Mouse (Mus musculus) embryonic facial prominence, embryonic 10.5 days (tissue): ENCODE measurements around the gene Mcpt1. TPM values are rescaled to one million over a fixed set of nuclear protein-coding genes. Genes with fewer than 3 reads are reported as not detected.
"Not testable (repeated sequence)": the region's sequence is repeated elsewhere in the genome, so short reads cannot be mapped to it uniquely, and the experiment has no call there.

Experiments
- DNase-seq: peaks from one replicate; pipeline ENCODE4 v3.0.0-alpha.2; 2017; ENCODE audit warnings: low spot score
- H3K27ac ChIP-seq: fragments of 300-500 bp; sonication (generic); replicated peaks from 2 replicates; pipeline ENCODE4 v1.5.1; 2016; ENCODE audit warnings: mild to moderate bottlenecking
- H3K27me3 ChIP-seq: fragments of 300-500 bp; sonication (generic); replicated peaks from 2 replicates; pipeline ENCODE4 v1.6.1; 2016; ENCODE audit warnings: low read depth, mild to moderate bottlenecking; ENCODE audit not compliant: poor library complexity, severe bottlenecking
- H3K36me3 ChIP-seq: fragments of 300-500 bp; sonication (generic); replicated peaks from 2 replicates; pipeline ENCODE4 v1.6.1; 2016; ENCODE audit warnings: mild to moderate bottlenecking, moderate library complexity
- H3K4me1 ChIP-seq: fragments of 300-500 bp; sonication (generic); 2 replicates; pipeline ENCODE4 v1.6.1; 2016
- H3K4me3 ChIP-seq: fragments of 300-500 bp; sonication (generic); 2 replicates; pipeline ENCODE4 v1.5.1; 2016; ENCODE audit warnings: mild to moderate bottlenecking, moderate library complexity
- H3K9me3 ChIP-seq: fragments of 300-500 bp; sonication (generic); 2 replicates; pipeline ENCODE4 v1.6.1; 2016; ENCODE audit warnings: mild to moderate bottlenecking
- WGBS: fragments of 180-500 bp; shearing (Covaris S2); methylation state at CpG from one replicate; pipeline ENCODE4 v1.1.7; 2016; 5-methylcytosine and 5-hydroxymethylcytosine counted together
- polyA plus RNA-seq: library from polyadenylated mRNA; unstranded; fragments of >200 nt; fragmentation: Nextera tagmentation; extraction: Ambion mirVana; gene quantifications from 2 replicates; pipeline ENCODE4 v1.2.1, GENCODE M21; 2016

Mcpt1 gene
- not detected in 2 replicates for polyA plus RNA-seq

DNA sequence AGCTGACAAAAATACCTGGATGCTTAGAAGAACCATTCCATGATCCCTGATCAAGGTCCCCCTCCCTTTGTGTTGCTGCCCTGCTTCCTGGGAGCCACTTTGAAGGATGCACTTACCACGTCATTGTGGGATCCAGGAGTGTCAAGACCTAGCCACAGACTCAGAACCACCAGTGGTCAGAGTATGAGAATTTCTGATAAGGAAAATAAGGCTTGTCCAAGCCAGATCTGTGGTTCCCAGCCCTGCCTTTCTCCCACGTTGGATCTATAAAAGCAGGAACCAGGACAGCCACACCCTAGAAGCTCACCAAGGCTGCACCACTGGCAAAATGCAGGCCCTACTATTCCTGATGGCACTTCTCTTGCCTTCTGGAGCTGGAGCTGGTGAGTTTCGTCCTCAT, at the start of gene Mcpt1:
TSS of gene Mcpt1 (plus strand) at position 301 of the 400 bp plus-strand sequence.
- WGBS = 79% methylated on average over 3 of the region's 3 CpGs
- H3K4me1 ChIP-seq, H3K27ac ChIP-seq, H3K4me3 ChIP-seq, H3K9me3 ChIP-seq, H3K36me3 ChIP-seq, H3K27me3 ChIP-seq, DNase-seq: not testable (repeated sequence)

DNA sequence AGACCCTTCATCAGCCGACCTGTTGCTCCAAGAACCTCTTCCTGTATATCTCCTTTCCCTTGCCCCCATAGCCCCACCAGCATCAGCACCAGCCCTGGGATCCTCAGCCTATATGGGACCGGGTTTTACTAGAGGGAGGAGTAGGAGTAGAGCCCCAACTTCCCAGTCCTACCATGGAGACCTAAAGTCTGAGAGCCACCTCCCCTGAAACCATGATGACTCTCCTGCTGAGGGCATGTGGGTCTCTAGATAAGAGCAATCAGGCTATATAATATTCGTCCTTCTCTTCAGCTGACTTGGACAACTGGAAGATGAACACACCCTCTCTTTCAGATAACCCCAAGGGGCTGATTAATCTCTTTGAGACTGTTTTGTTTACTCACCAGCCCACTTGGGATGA, 30.3 kb upstream of the Mcpt1 start:
- H3K27ac ChIP-seq, DNase-seq, H3K4me3 ChIP-seq, H3K36me3 ChIP-seq, H3K4me1 ChIP-seq, H3K9me3 ChIP-seq, H3K27me3 ChIP-seq: not testable (repeated sequence)
- 83% methylated on average over 2 of the region's 3 CpGs for WGBS

DNA sequence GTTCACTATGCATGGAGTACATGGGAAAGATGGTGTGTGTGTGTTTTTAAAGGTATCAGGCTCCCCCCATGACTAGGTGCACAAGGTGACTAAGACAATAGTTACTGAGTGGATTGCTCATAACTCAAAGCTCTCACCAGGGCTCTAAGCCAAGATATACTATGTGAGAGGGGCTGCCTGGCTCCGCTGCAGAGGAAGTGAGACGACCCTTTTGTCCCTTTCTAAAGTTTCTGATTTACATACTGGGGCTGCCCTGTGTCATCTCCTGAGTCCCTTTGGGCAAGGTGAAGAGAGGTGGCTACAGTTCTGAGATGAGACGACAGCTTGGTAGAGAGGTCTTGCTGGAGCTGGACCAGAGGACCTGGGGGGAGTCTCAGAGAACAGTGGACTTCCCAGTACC, 4.6 kb upstream of the Mcpt1 start:
- 77% methylated on average over 3 of the region's 3 CpGs for WGBS

DNA sequence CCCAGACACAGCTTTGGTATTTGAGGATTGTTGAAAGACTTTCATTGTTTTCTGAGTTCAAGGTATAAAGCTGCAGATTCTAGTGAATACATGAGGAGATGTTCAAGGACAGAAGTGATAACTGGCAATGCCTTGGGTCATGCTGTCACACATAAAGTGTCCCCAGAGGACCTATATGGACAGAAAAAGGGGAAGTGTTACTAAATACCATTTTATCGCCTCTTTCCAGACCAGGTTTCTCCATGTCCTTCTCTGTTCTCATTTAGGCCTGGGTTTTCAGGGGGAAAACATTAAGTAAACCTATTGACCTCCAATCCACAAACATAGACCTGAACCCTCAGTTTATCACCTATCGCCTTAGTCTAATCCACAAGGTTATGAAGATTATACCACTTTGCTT, 3.8 kb upstream of the Mcpt1 start:
- 91% methylated on average over 2 of the region's 2 CpGs for WGBS
- Histone ChIP-seq H3K27me3 (no peaks in the 10 kb centered on the region), H3K4me1 (no peaks in the 10 kb centered on the region), H3K36me3 (no peaks in the 10 kb centered on the region), H3K4me3 (no peak overlapping the region), H3K27ac (no peak overlapping the region), H3K9me3 (no peaks in the 10 kb centered on the region)
- DNase-seq = no peak

More for the DNA sequence above, 4.6 kb upstream of the Mcpt1 start:
- no peak for DNase-seq
- no peaks in the 10 kb centered on the region for H3K27me3 ChIP-seq
- H3K4me3 ChIP-seq = no peak overlapping the region
- H3K9me3 ChIP-seq = no peaks in the 10 kb centered on the region
- H3K27ac ChIP-seq = no peak overlapping the region
- no peaks in the 10 kb centered on the region for H3K36me3 ChIP-seq
- H3K4me1 ChIP-seq = no peaks in the 10 kb centered on the region

DNA sequence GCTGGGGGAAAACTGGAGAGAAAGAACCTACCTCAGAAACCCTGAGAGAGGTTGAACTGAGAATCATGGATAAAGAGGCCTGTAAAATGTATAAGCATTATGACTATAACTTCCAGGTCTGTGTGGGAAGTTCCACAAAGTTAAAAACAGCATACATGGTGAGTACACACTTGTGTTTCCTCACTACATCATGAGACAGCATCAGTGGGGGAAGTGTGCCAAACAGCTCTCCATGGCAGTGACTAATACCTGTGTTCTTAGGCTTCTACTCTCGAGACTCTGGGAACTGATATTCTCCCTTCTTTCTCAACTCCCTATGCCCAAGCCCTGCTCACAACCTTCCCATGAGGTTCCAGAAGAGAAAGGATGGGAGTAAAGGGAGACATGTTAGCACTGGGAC, 1.7 kb downstream of the Mcpt1 start:
- 69% methylated on average over 1 of the region's 1 CpGs for WGBS
- H3K4me1 ChIP-seq = no peaks in the 10 kb centered on the region
- no peaks in the 10 kb centered on the region for H3K9me3 ChIP-seq
- no peak overlapping the region for H3K27ac ChIP-seq
- no peaks in the 10 kb centered on the region for H3K36me3 ChIP-seq
- H3K4me3 ChIP-seq = no peak overlapping the region
- DNase-seq = no peak
- H3K27me3 ChIP-seq = no peaks in the 10 kb centered on the region

DNA sequence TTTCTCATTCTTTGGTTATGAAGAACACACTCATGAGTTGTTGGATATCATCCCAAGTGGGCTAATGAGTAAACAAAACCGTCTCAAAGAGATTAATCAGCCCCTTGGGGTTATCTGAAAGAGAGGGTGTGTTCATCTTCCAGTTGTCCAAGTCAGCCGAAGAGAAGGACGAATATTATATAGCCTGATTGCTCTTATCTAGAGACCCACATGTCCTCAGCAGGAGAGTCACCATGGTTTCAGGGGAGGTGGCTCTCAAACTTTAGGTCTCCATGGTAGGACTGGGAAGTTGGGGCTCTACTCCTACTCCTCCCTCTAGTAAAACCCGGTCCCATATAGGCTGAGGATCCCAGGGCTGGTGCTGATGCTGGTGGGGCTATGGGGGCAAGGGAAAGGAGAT, 3.5 kb downstream of the Mcpt1 start:
- H3K27ac ChIP-seq, H3K27me3 ChIP-seq, DNase-seq, H3K4me3 ChIP-seq, H3K9me3 ChIP-seq, H3K4me1 ChIP-seq, H3K36me3 ChIP-seq: not testable (repeated sequence)
- WGBS = 77% methylated on average over 4 of the region's 4 CpGs

DNA sequence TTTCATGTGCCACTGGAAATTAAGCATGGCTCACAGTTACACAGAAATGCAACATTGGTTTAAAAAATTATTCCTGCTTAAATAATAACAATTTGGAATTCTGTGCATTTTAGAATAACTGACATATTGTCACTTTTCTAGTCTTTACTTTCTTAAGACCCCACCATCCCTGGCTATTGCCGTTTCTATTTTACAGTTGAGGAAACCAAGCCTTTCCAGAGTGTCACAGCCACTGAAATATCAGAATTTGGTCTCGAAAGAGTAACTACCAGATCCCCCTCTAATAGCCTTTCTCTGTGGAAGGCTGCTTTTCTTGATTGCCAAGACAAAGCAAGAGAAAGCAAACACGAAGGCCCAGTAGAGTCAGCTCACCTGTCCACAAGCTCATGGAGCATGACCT, 12.6 kb downstream of the Mcpt1 start, which contains the start of gene Mcpt9:
TSS of gene Mcpt9 (minus strand) at position 101 of the 400 bp plus-strand sequence.
- not testable (repeated sequence) for H3K27ac ChIP-seq, DNase-seq, H3K36me3 ChIP-seq, H3K27me3 ChIP-seq, H3K4me3 ChIP-seq, H3K4me1 ChIP-seq, H3K9me3 ChIP-seq
- WGBS = 74% methylated on average over 3 of the region's 3 CpGs

DNA sequence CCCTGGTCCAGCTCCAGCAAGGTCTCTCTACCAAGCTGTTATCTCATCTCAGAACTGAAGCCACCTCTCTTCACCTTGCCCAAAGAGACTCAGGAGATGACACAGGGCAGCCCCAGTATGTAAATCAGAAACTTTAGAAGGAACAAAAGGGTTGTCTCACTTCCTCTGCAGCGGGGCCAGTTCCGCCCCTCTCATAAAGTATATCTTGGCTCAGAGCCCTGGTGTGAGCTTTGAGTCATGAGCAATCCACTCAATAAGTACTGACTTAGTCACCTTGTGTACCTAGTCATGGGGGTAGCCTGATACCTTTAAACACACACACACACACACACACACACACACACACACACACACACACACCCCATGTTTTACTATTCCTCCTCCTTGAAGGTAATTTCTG, 16.7 kb downstream of the Mcpt1 start:
- no peaks in the 10 kb centered on the region for H3K9me3 ChIP-seq
- H3K27me3 ChIP-seq = no peaks in the 10 kb centered on the region
- H3K36me3 ChIP-seq = no peaks in the 10 kb centered on the region
- WGBS = 93% methylated on average over 2 of the region's 2 CpGs
- no peak for DNase-seq
- H3K4me1 ChIP-seq = no peaks in the 10 kb centered on the region
- H3K27ac ChIP-seq = no peak overlapping the region
- H3K4me3 ChIP-seq = no peak overlapping the region

DNA sequence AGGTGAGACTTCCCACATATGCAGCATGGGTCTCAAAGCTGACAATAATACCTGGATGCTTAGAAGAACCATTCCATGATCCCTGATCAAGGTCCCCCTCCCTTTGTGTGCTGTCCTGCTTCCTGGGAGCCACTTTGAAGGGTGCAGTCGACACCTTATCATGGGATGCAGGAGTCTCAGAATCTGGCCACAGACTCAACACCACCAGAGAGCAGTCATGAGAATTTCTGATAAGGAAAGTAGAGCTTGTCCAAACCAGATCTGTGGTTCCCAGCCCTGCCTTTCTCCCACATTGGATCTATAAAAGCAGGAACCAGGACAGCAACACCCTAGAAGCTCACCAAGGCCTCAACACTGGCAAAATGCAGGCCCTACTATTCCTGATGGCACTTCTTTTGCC, 24.0 kb downstream of the Mcpt1 start, which contains the start of gene Mcpt2:
TSS of gene Mcpt2 (plus strand) at position 250 of the 400 bp plus-strand sequence.
- not testable (repeated sequence) for H3K4me3 ChIP-seq, DNase-seq, H3K36me3 ChIP-seq, H3K27ac ChIP-seq, H3K4me1 ChIP-seq, H3K27me3 ChIP-seq, H3K9me3 ChIP-seq
- 76% methylated on average over 1 of the region's 1 CpGs for WGBS

DNA sequence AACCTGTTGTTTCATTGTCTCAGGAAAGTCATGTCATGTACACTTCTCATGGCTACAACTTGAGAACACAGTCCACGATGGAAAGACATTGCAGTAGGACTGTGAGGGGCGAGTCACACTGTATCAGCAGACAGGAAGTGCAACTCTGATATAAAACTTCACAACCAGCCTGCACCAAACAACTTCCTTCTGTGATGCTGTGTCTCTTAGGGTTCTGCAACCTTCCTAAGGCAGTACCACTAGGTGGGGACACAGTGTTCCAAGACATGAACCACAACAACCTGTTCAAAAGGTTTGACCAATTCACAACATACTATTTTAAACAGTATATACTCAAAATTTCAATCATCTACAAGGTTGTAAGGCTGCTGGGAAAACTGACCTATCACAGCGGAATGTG, 37.6 kb downstream of the Mcpt1 start:
- H3K4me1 ChIP-seq = no peaks in the 10 kb centered on the region
- H3K36me3 ChIP-seq = no peaks in the 10 kb centered on the region
- WGBS = 84% methylated on average over 3 of the region's 3 CpGs
- no peak for DNase-seq
- H3K9me3 ChIP-seq = no peaks in the 10 kb centered on the region
- H3K4me3 ChIP-seq = no peak overlapping the region
- no peak overlapping the region for H3K27ac ChIP-seq
- no peaks in the 10 kb centered on the region for H3K27me3 ChIP-seq

DNA sequence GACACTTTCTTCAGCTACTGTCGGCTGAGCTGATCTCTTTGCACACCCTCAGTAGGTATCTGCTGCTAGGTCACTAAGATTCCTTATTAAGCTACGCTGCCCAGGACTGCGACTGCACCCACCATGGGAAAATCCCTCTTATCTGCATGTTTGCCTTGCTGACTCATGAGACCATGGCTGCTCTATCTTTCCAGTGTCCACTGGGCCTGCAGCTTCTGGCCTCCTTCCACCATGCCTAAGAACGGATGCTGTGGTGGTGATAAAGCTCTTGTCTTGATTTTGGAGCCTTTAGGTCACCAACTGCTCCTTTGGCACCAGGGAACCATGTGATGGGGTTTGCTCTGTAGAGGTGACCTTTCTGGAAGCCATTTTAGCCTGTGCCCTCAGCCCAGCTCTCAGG, 40.0 kb downstream of the Mcpt1 start:
- no peaks in the 10 kb centered on the region for H3K36me3 ChIP-seq
- H3K27me3 ChIP-seq = no peaks in the 10 kb centered on the region
- no peak for DNase-seq
- no peaks in the 10 kb centered on the region for H3K4me1 ChIP-seq
- H3K9me3 ChIP-seq = no peaks in the 10 kb centered on the region
- H3K27ac ChIP-seq = no peak overlapping the region
- no peak overlapping the region for H3K4me3 ChIP-seq
- 85% methylated on average over 4 of the region's 4 CpGs for WGBS

DNA sequence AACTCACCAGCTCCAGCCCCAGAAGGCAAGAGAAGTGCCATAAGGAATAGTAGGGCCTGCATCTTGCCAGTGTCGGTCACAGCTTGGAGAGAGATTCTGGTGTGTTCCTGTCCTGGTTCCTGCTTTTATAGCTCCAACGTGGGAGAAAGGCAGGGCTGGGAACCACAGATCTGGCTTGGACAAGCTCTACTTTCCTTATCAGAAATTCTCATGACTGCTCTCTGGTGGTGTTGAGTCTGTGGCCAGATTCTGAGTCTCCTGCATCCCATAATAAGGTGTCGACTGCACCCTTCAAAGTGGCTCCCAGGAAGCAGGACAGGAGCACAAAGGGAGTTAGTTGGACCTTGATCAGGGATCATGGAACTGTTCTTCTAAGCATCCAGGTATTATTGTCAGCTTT, 44.4 kb downstream of the Mcpt1 start, which contains the start of gene Mcpt4:
TSS of gene Mcpt4 (minus strand) at position 101 of the 400 bp plus-strand sequence.
- not testable (repeated sequence) for H3K4me3 ChIP-seq, H3K27me3 ChIP-seq, DNase-seq, H3K27ac ChIP-seq, H3K9me3 ChIP-seq, H3K4me1 ChIP-seq, H3K36me3 ChIP-seq
- WGBS = 78% methylated on average over 3 of the region's 3 CpGs
